Mouse (Mus musculus): ENCODE results near the gene Nans.

Nans gene

GRCm38 (mm10) chr4:46479081-46479480 lies 10.0 kb upstream of the Nans start:
- in situ Hi-C loops (cut with MseI, MboI): no loop called here

- in situ Hi-C loops (cut with MseI, MboI): no loop called here
Measured at GRCm38 (mm10) chr4:46485696-46486417, 3.2 kb upstream of the Nans start.

GRCm38 (mm10) chr4:46487348-46487747 lies 1.7 kb upstream of the Nans start:
- in situ Hi-C loops (cut with MseI, MboI): no loop called here

GRCm38 (mm10) chr4:46493071-46493470 lies 4.0 kb downstream of the Nans start:
- in situ Hi-C loops (cut with MseI, MboI): no loop called here

- in situ Hi-C loops (cut with MseI, MboI): no loop called here
Measured at GRCm38 (mm10) chr4:46495543-46495942, 6.5 kb downstream of the Nans start.

- in situ Hi-C loops (cut with MseI, MboI): no loop called here
Measured at GRCm38 (mm10) chr4:46497286-46497892, 8.3 kb downstream of the Nans start.

- in situ Hi-C loops (cut with MseI, MboI): no loop called here
Measured at GRCm38 (mm10) chr4:46498511-46498910, 9.5 kb downstream of the Nans start.

GRCm38 (mm10) chr4:46498976-46499375 lies 9.9 kb downstream of the Nans start:
- in situ Hi-C loops (cut with MseI, MboI): no loop called here

GRCm38 (mm10) chr4:46502606-46503502 lies 13.8 kb downstream of the Nans start:
- in situ Hi-C loops (cut with MseI, MboI): no loop called here

GRCm38 (mm10) chr4:46503881-46504280 lies 14.8 kb downstream of the Nans start:
- in situ Hi-C loops (cut with MseI, MboI): no loop called here

GRCm38 (mm10) chr4:46505361-46506057 lies 16.5 kb downstream of the Nans start:
- in situ Hi-C loops (cut with MseI, MboI): no loop called here

- in situ Hi-C loops (cut with MseI, MboI): no loop called here
Measured at GRCm38 (mm10) chr4:46506801-46507610, 18.0 kb downstream of the Nans start.

- in situ Hi-C loops (cut with MseI, MboI): no loop called here
Measured at GRCm38 (mm10) chr4:46507736-46508460, 18.9 kb downstream of the Nans start.

- in situ Hi-C loops (cut with MseI, MboI): no loop called here
Measured at GRCm38 (mm10) chr4:46520491-46520890, 31.4 kb downstream of the Nans start.

- in situ Hi-C loops (cut with MseI, MboI): no loop called here
Measured at GRCm38 (mm10) chr4:46521457-46521856, 32.4 kb downstream of the Nans start.

- in situ Hi-C loops (cut with MseI, MboI): no loop called here
Measured at GRCm38 (mm10) chr4:46523324-46523723, 34.3 kb downstream of the Nans start.

- in situ Hi-C loops (cut with MseI, MboI): no loop called here
Measured at GRCm38 (mm10) chr4:46526226-46526625, 37.2 kb downstream of the Nans start.

- in situ Hi-C loops (cut with MseI, MboI): no loop called here
Measured at GRCm38 (mm10) chr4:46526798-46527557, 37.9 kb downstream of the Nans start.

GRCm38 (mm10) chr4:46527558-46527926 lies 38.5 kb downstream of the Nans start:
- in situ Hi-C loops (cut with MseI, MboI): no loop called here

GRCm38 (mm10) chr4:46529722-46530121 lies 40.7 kb downstream of the Nans start:
- in situ Hi-C loops (cut with MseI, MboI): no loop called here

Measured in mouse trophoblast stem cell (cell line).